Mouse (Mus musculus): ENCODE measurements around the gene Cbfa2t3. TPM values are rescaled to one million over a fixed set of nuclear protein-coding genes. Genes with fewer than 3 reads are reported as not detected.

The Cbfa2t3 gene
- polyA plus RNA-seq, 1 experiment from 2014 or later: 4.4 TPM

DNA sequence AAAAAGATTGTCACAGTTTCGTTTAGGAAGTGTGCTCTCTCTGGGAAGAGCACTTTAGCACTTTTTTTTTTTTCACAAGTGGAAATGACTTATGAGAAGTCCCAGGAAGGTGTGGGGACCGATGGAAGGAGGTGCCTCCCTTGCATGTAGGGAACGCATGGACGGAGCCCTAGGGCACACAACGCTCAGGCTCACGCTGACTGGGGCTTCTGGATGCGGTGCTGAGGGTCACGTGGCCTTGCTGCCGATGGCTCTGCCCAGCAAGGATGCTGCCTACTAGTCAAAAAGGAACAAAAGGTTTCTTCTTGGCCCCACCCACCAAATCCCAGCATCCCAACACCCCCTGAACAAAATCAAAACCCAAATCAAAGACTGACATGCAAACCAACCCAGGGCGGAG lies 69.5 kb downstream of the Cbfa2t3 start:
- Histone ChIP-seq H3K4me2 (replicated peaks) (no peak overlapping the region), H3K4me1 (0 out of 2 replicates have a peak, but pooled peaks cover 8% of the 10 kb centered on the region), H3K4me3 (no peak overlapping the region), H3K9me3 (no peaks in the 10 kb centered on the region), H3K27ac (no peak overlapping the region), H3K9ac (no peak overlapping the region), H3K36me3 (no peaks in the 10 kb centered on the region), H3K27me3 (peaks cover 16% of the 10 kb centered on the region; the same call in 1 of the 2 replicates)
- no peak for ATAC-seq (ENCODE audit: insufficient number of reproducible peaks, insufficient read depth, low FRiP score, low TSS enrichment)
- 30% methylated on average over 10 of the region's 10 CpGs for WGBS

DNA sequence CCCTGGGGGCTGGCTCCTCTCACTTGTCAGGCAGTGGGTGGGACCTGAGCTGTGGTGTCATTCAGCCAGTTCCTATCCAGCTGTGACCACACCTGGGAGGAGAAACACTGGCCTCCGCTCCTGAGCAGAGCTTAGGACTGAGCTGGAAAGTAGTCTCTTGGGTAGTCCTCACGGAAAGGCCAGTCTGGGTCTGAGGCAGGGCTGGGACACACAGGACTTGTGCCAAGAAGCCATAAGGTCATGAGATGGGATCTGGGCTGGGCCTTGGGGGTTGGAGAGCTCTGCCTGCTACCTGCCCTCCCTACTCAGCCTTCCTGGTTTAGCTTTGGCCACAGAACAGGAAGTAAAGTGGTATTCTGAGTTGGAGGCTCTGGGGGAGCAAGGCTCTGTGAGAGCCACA lies 72.0 kb downstream of the Cbfa2t3 start:
- no peak for ATAC-seq (ENCODE audit: insufficient number of reproducible peaks, insufficient read depth, low FRiP score, low TSS enrichment)
- Histone ChIP-seq H3K27me3 (peaks cover 16% of the 10 kb centered on the region; the same call in 1 of the 2 replicates), H3K36me3 (no peaks in the 10 kb centered on the region), H3K9ac (no peak overlapping the region), H3K27ac (no peak overlapping the region), H3K9me3 (no peaks in the 10 kb centered on the region), H3K4me1 (0 out of 2 replicates have a peak, but pooled peaks cover 8% of the 10 kb centered on the region), H3K4me3 (no peak overlapping the region), H3K4me2 (replicated peaks) (no peak overlapping the region)
- 76% methylated on average over 2 of the region's 2 CpGs for WGBS

DNA sequence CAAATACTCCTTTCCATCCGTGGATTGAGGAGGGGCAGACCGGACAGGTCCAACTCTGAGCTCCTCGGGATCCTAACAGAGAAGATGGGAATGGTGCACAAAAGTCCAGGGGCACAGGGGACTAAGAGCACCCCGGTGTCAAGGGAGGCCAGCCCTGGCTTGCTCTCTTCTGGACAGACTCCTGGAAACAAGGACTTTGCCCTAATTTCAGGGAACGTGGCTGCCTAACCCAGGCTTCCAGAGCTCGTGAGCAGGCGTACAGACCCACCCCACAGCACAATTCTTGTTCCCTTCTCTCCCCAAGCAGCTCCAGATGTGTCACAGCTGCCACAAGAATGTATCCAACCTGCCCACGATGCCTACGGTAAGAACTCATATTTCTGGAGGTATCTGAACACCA lies 73.1 kb downstream of the Cbfa2t3 start:
- no peak overlapping the region for H3K27ac ChIP-seq
- WGBS: 74% methylated on average over 9 of the region's 9 CpGs
- H3K9me3 ChIP-seq: no peaks in the 10 kb centered on the region
- ATAC-seq (ENCODE audit: insufficient number of reproducible peaks, insufficient read depth, low FRiP score, low TSS enrichment): no peak
- H3K27me3 ChIP-seq: peaks cover 15% of the 10 kb centered on the region; the same call in 1 of the 2 replicates
- no peaks in the 10 kb centered on the region for H3K36me3 ChIP-seq
- no peak overlapping the region for H3K4me2 ChIP-seq (replicated peaks)
- no peak overlapping the region for H3K4me3 ChIP-seq
- no peak overlapping the region for H3K9ac ChIP-seq
- 0 out of 2 replicates have a peak, but pooled peaks cover 7% of the 10 kb centered on the region for H3K4me1 ChIP-seq

DNA sequence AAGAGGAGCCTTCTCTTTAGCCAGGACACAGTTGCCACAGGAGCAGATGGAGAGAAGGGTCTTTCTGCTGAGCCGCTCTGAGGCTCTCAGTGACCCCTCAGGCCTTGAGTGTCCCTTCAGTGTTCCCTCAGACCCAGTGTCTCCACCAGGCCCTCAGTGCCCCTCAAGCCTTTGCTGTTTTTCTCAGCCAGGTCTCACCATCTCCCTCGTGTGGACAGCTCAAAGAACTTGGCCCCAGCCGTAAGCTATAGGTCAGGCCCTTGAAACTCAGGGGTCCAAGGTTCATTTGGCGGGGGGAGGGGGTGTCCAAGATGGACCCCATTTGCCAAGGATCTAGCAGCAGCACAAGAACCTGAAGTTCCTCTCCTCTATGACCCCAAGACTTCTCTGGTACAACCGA lies 74.3 kb downstream of the Cbfa2t3 start:
- ATAC-seq (ENCODE audit: insufficient number of reproducible peaks, insufficient read depth, low FRiP score, low TSS enrichment): no peak
- Histone ChIP-seq H3K4me2 (replicated peaks) (no peak overlapping the region), H3K9me3 (no peaks in the 10 kb centered on the region), H3K36me3 (no peaks in the 10 kb centered on the region), H3K9ac (no peak overlapping the region), H3K27ac (no peak overlapping the region), H3K4me1 (peaks cover 5% of the 10 kb centered on the region), H3K27me3 (peaks cover 8% of the 10 kb centered on the region; the same call in 1 of the 2 replicates), H3K4me3 (no peak overlapping the region)
- 66% methylated on average over 5 of the region's 5 CpGs for WGBS

DNA sequence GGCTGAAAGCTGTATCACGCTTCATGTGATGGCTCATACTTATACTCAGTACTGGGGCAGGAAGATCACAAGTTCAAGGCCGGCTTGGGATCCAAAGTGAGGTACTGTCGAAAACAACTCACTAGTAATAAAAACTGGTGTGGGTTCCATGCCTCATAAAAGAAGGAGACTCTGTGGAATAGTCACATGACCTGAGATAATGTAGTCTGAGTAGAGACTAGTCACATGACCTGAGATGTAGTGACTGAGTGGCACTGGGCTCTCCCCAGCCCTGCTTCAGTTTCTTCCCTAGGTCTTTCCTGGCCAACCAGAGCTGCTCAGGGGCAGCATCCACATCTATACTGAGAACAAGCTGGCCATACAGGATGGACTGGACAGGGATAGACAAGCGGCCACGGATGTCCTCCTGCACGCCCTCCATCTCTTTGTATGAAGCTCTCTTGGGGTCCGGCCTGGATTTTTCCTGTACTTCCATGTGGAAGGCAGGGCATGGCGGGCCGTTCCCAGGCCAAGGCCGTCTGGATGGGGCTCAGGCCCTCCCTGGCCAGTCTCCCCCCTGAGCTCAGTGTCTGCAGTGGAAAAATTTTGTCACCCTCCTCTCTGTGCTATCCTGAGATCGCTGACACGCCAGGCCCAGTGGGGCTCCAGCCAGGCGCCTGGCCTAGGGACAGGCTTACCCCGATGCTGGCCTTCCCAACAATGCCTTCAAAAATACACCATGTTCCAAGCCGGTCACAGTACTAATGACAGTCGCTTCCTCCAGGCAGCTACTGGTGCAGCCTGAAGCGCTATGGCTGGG lies 74.9 kb downstream of the Cbfa2t3 start:
- Histone ChIP-seq H3K36me3 (no peaks in the 10 kb centered on the region), H3K4me2 (replicated peaks) (no peak overlapping the region), H3K9me3 (no peaks in the 10 kb centered on the region), H3K27ac (no peak overlapping the region), H3K4me3 (no peak overlapping the region), H3K27me3 (peaks cover 8% of the 10 kb centered on the region; the same call in 1 of the 2 replicates), H3K9ac (no peak overlapping the region), H3K4me1 (peaks cover 9% of the 10 kb centered on the region)
- ATAC-seq (ENCODE audit: insufficient number of reproducible peaks, insufficient read depth, low FRiP score, low TSS enrichment): no peak
- 89% methylated on average over 17 of the region's 17 CpGs for WGBS

DNA sequence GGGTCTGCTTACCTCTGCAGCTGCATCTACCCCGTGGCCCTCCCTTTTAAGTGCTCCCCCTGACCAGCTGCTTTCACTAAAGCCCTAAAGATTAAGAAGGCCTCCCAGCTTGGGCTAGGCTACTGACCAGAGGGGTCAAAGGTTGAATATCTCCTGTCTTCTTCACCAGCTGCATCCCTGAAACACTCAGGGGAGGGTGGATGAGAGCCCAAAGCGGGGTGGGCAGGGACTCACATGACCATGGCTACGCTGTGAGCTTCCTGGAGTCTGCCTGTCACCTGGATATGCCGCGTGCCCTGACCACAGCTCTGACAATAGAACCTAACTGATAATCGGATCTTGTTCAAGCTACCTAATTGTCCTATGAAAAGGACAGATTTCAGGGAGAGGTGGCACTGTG lies 76.2 kb downstream of the Cbfa2t3 start, which contains the start of gene Pabpn1l:
Gene Pabpn1l, minus strand, starts transcription at position 13 of the 400 bp plus-strand sequence.
- Histone ChIP-seq H3K4me2 (replicated peaks) (no peak within 1 kb of the TSS), H3K27ac (no peak within 1 kb of the TSS), H3K27me3 (peaks cover 7% of the 10 kb centered on the region; the same call in 1 of the 2 replicates), H3K4me3 (no peak within 1 kb of the TSS), H3K9ac (no peak within 1 kb of the TSS), H3K9me3 (no peaks in the 10 kb centered on the region), H3K36me3 (no peaks in the 10 kb centered on the region), H3K4me1 (peaks cover 14% of the 10 kb centered on the region)
- WGBS: 55% methylated on average over 6 of the region's 6 CpGs
- no peak for ATAC-seq (ENCODE audit: insufficient number of reproducible peaks, insufficient read depth, low FRiP score, low TSS enrichment)

DNA sequence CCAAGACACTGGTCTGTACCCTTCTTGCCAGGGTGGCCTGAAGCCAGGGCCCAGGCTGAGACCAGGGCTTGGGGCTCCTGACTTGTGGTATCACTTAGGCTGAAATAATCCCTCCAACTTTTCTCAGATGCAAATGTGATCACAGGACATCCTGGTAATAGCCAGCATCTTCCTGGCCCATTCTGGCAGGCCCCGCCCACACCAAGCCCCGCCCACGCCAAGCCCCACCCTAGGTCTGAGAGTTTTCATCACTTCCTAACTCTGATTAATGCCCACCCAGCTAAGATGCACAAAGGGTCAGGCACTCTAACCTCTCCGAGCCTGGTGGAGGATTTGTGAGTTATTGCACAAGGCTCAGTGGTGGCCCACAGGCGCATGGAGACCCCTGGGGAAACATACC lies 78.5 kb downstream of the Cbfa2t3 start:
- ATAC-seq (ENCODE audit: insufficient number of reproducible peaks, insufficient read depth, low FRiP score, low TSS enrichment): no peak
- Histone ChIP-seq H3K9ac (no peak overlapping the region), H3K36me3 (no peaks in the 10 kb centered on the region), H3K27me3 (no peaks in the 10 kb centered on the region), H3K4me2 (replicated peaks) (no peak overlapping the region), H3K4me3 (no peak overlapping the region), H3K4me1 (peaks cover 14% of the 10 kb centered on the region), H3K27ac (peak overlapping the region; percentile 65), H3K9me3 (no peaks in the 10 kb centered on the region)
- 27% methylated on average over 5 of the region's 5 CpGs for WGBS

DNA sequence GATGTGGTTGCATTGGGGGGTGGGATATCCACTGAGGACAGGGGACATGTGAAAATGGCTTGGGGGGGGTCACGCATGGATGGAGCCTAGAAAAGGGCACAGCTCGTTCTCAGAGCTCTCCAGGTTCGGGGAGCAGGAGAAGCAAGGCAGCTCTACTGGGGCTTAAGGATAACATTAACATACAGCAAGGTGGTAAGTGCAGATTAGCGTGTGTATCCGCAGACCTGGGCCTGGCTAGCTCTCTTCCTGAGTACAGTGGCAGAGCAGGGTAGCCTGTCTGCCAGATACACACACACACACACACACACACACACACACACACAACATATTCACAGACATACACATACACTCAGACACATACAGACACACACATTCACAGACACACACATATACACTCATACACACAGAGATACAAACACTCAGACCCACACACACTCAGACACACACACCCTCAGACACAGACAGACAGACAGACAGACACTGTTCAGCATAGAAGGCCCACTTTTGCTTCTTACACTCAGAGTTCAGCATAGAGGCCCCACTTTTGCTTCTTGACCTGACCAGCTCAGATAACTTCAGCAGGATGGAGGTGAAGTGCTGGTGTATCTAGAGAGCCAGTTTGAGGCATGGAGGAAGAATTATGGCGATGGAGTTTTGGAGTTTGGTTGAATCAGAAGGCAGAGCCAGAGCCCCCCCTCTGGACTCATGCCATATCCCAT lies 80.1 kb downstream of the Cbfa2t3 start:
- 61% methylated on average over 6 of the region's 6 CpGs for WGBS
- H3K36me3 ChIP-seq: peaks cover 10% of the 10 kb centered on the region

DNA sequence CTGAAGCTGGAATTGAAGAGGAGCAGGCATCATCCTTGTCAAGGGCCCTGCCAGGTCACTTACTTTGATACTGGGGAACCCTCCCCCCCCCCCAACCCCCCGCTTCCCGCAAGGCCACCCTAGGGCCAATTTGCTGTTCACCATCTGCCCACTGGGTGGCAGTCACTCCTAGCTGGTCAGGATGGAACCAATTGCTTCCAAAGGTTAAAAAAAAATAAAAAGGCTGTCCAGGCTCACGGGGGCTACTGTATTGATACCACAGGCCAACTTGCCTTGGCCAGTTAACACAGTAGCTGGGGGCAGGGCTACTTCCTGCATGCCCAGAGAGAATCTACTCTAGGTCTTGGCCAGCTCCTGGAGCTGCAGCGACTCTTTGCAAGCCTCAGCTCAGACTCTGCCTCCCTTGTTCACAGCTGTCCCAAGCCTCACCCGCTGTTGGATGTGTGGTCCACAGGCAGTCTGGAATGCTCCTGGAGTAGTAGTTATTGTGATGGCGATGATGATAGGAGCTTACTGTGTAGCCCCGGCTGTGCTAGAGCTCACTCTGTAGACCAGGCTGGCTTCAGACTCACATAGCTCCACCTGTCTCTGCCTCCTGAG lies 80.9 kb downstream of the Cbfa2t3 start:
- Histone ChIP-seq H3K4me1 (peaks cover 14% of the 10 kb centered on the region), H3K9ac (no peak overlapping the region), H3K27me3 (no peaks in the 10 kb centered on the region), H3K4me3 (no peak overlapping the region), H3K4me2 (replicated peaks) (no peak overlapping the region), H3K36me3 (peaks cover 14% of the 10 kb centered on the region), H3K27ac (no peak overlapping the region), H3K9me3 (no peaks in the 10 kb centered on the region)
- WGBS: 26% methylated on average over 5 of the region's 7 CpGs
- ATAC-seq (ENCODE audit: insufficient number of reproducible peaks, insufficient read depth, low FRiP score, low TSS enrichment): no peak

More for the DNA sequence above, 80.1 kb downstream of the Cbfa2t3 start:
- Histone ChIP-seq H3K4me3 (no peak overlapping the region), H3K27me3 (no peaks in the 10 kb centered on the region), H3K27ac (no peak overlapping the region), H3K9ac (no peak overlapping the region), H3K9me3 (no peaks in the 10 kb centered on the region), H3K4me2 (replicated peaks) (no peak overlapping the region), H3K4me1 (peaks cover 14% of the 10 kb centered on the region)
- no peak for ATAC-seq (ENCODE audit: insufficient number of reproducible peaks, insufficient read depth, low FRiP score, low TSS enrichment)

DNA sequence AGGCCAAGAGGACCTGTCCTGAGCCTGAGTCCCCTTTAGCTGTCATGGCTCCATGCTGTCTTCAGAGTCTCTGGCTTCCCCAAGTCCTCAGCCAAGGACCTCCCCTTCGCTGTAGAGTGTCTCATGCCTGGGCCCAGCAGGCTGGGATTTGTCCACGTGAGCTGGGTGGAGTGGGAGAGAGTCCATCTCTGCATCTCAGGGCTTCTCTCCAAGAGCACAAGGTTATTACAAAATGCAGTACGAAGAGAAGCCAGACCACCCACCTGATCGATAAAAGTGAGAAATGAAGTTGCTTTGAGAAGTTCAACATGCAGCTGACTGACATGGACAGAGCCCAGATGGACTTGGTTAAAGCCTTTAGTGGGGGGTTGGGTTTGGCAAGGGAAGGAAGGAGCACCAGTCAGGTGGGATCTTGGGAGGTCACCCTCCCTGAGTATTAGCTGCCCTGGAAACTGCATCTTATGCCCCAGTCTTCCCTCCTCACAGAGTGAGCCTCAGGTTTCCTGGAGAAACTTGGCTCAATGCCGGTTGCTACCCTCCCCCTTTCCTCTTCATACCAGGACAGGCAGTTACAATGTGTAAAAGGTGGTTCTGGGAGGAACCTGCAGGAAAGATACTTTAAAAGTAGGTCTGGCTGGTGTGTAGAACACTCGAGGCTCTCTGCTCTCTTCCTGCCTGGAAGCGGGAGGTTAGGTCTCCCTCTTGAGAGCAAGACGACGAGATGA lies 82.6 kb downstream of the Cbfa2t3 start:
- Histone ChIP-seq H3K27me3 (no peaks in the 10 kb centered on the region), H3K9ac (no peak overlapping the region), H3K4me2 (replicated peaks) (no peak overlapping the region), H3K27ac (peak overlapping the region; percentile 37; the same call in 1 of the 2 replicates), H3K4me3 (no peak overlapping the region), H3K4me1 (peaks cover 24% of the 10 kb centered on the region), H3K9me3 (no peaks in the 10 kb centered on the region), H3K36me3 (peaks cover 14% of the 10 kb centered on the region)
- WGBS: 59% methylated on average over 9 of the region's 9 CpGs
- no peak for ATAC-seq (ENCODE audit: insufficient number of reproducible peaks, insufficient read depth, low FRiP score, low TSS enrichment)

All from embryonic facial prominence, embryonic 12.5 days (tissue).